Mouse (Mus musculus) liver, embryonic 16.5 days (tissue): ENCODE data around the gene Mcm10. TPM values are rescaled to one million over a fixed set of nuclear protein-coding genes. Genes with fewer than 3 reads are reported as not detected.

Experiments used
- ATAC-seq: fragments of 200-750 bp; cut with Nextera tagmentation; 2 replicates; pipeline ENCODE4 v1.8.0; 2017; ENCODE audit warnings: low read depth, mild to moderate bottlenecking, moderate number of reproducible peaks, moderate library complexity
- H3K27ac ChIP-seq: fragments of 300-500 bp; sonication (generic); 2 replicates; pipeline ENCODE4 v1.5.1; 2014; ENCODE audit warnings: mild to moderate bottlenecking, low read length
- H3K27me3 ChIP-seq: fragments of 300-500 bp; sonication (generic); 2 replicates; pipeline ENCODE4 v1.6.1; 2014; ENCODE audit warnings: low read depth, low read length, mixed read lengths; ENCODE audit not compliant: control insufficient read depth, insufficient read depth
- H3K36me3 ChIP-seq: fragments of 300-500 bp; sonication (generic); 2 replicates; pipeline ENCODE4 v1.6.1; 2014; ENCODE audit warnings: mild to moderate bottlenecking; ENCODE audit not compliant: control insufficient read depth, insufficient read depth
- H3K4me1 ChIP-seq: fragments of 300-500 bp; sonication (generic); 2 replicates; pipeline ENCODE4 v1.6.1; 2014; ENCODE audit warnings: low read depth, low read length, mixed read lengths; ENCODE audit not compliant: control insufficient read depth
- H3K4me2 ChIP-seq: fragments of 300-500 bp; sonication (generic); 2 replicates; pipeline ENCODE4 v1.6.1; 2014; ENCODE audit warnings: low read depth, low read length, mixed read lengths
- H3K4me3 ChIP-seq: fragments of 300-500 bp; sonication (generic); 2 replicates; pipeline ENCODE4 v1.5.1; 2014; ENCODE audit warnings: low read depth, mild to moderate bottlenecking, low read length
- H3K9ac ChIP-seq: fragments of 300-500 bp; sonication (generic); 2 replicates; pipeline ENCODE4 v1.6.1; 2014; ENCODE audit warnings: low read depth, low read length
- H3K9me3 ChIP-seq: fragments of 300-500 bp; sonication (generic); replicated peaks from 2 replicates; pipeline ENCODE4 v1.6.1; 2016; ENCODE audit warnings: low read length; ENCODE audit not compliant: control insufficient read depth
- whole genome bisulfite sequencing: fragments of 180-500 bp; shearing (Covaris S2); extraction: QIAGEN DNeasy Blood & Tissue Kit; methylation state at CpG from one replicate; pipeline ENCODE4 v1.1.7; 2014; ENCODE audit not compliant: insufficient replicate concordance; 5-methylcytosine and 5-hydroxymethylcytosine counted together
- polyA plus RNA-seq: library from polyadenylated mRNA; unstranded; fragments of >200 nt; fragmentation: Nextera tagmentation; extraction: Ambion mirVana; gene quantifications from 2 replicates; pipeline ENCODE4 v1.2.1, GENCODE M21; 2015

The Mcm10 gene
- polyA plus RNA-seq, 1 experiment from 2014 or later, result 29.8 TPM

DNA sequence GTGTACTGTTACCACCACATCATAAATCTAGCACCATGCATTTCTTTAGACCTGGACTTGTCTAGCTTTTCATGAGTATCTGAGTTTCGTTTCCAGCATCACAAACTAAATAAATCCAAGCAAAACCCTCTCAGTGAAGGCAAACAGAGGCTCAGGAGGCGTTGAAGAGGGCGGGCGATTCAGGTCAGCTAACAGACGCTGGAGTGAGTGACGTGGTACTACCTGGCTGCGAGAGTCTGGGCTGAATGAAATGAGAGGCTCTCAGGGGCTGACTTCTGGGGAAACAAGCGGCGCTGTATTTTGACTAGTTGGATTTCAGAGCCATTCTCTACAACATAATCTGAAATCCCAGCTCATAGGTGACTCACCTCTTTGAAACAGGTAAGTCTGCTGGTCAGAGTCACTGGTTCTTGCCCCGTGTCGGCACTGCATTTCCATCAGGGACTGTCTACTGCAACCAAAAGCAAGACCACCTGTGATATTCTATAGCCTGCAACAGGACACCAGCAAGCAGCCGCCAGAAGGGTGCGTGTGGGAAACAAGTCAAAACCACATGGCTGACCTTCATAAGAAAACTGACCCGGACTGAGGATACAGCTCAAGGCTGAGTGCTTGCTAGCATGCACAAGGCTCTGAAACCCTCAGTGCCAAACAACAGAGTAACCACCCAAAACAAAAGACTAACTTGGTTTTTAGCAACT, 11.3 kb upstream of the Mcm10 start:
- 69% methylated on average over 14 of the region's 14 CpGs for WGBS
- no peak for ATAC-seq
- Histone ChIP-seq H3K9me3 (no peaks in the 10 kb centered on the region), H3K27me3 (no peaks in the 10 kb centered on the region), H3K27ac (no peak overlapping the region), H3K4me3 (no peak overlapping the region), H3K4me1 (peaks cover 3% of the 10 kb centered on the region), H3K9ac (no peak overlapping the region), H3K36me3 (peaks cover 15% of the 10 kb centered on the region), H3K4me2 (no peak overlapping the region)

DNA sequence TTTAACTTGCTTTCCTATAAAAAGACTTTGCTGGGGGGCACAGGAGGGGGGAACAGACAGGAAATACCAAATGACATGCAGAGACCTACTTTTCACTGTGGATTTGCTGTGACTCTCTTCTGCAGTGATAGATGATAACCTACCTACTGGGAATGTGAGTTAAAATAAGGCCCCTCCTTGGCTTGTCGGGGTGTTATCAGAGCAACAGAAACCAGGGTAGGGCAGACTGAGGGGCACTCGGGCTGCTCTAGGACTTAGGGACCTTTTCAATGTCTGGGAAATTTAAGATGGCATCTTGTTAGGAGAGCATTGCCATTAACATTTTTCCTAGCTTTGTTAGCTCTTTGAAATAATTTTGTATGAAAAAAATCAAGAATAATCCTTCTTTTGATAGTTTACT, 10.7 kb upstream of the Mcm10 start:
- no peaks in the 10 kb centered on the region for H3K9me3 ChIP-seq
- 11% methylated on average over 2 of the region's 2 CpGs for WGBS
- H3K36me3 ChIP-seq, result peaks cover 13% of the 10 kb centered on the region
- H3K27me3 ChIP-seq, result no peaks in the 10 kb centered on the region
- no peak overlapping the region for H3K4me2 ChIP-seq
- 0 out of 2 replicates have a peak, but pooled peaks have one; percentile 47 for ATAC-seq
- H3K9ac ChIP-seq, result no peak overlapping the region
- peaks cover 3% of the 10 kb centered on the region for H3K4me1 ChIP-seq
- H3K27ac ChIP-seq, result no peak overlapping the region
- H3K4me3 ChIP-seq, result no peak overlapping the region

DNA sequence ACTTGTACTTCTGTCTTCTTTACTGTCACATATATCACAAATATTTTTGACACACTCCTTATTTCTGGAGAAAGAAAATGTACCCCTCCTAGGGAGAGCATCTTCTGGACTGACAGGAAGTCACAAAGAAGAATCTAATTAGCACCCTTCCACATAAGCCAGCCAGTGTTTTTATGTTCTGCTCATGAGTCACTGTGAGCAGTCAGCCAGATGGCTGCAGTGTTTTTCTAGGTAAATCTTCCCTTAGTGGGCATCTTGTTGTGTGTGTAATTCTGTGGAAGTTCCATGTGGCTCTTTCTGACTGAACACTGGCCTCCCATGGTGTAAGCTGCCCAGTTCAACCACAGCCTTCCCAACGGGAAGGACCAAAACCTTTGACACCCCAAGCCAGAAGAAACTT, 7.1 kb upstream of the Mcm10 start:
- Histone ChIP-seq H3K9ac (no peak overlapping the region), H3K9me3 (no peaks in the 10 kb centered on the region), H3K4me1 (peaks cover 3% of the 10 kb centered on the region), H3K36me3 (peaks cover 3% of the 10 kb centered on the region), H3K4me2 (no peak overlapping the region), H3K27me3 (no peaks in the 10 kb centered on the region), H3K27ac (no peak overlapping the region), H3K4me3 (no peak overlapping the region)
- no peak for ATAC-seq
- WGBS, result 52% methylated on average over 1 of the region's 1 CpGs

DNA sequence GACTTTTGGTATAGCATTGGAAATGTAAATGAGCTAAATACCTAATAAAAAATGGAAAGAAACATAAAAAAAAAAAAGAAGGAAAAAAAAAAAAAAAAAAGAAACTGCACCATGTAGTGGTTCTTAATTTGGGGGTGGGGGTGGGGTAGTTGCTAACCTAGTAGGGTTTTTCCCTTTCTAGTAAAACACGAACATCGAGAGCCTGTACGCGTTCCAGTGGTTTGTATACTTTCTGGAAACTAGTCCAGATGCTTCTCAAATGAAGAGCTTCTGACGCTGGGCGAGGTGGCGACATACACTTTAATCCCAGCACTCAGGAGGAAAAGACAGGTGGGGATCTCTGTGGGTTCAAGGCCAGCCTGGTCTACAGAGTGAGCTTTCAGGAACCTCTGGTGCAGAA, 4.3 kb upstream of the Mcm10 start:
- no peak overlapping the region for H3K27ac ChIP-seq
- H3K4me3 ChIP-seq, result no peak overlapping the region
- ATAC-seq, result no peak
- peaks cover 3% of the 10 kb centered on the region for H3K36me3 ChIP-seq
- no peak overlapping the region for H3K4me2 ChIP-seq
- no peaks in the 10 kb centered on the region for H3K27me3 ChIP-seq
- no peak overlapping the region for H3K9ac ChIP-seq
- no peaks in the 10 kb centered on the region for H3K9me3 ChIP-seq
- 91% methylated on average over 7 of the region's 7 CpGs for WGBS
- H3K4me1 ChIP-seq, result peaks cover 4% of the 10 kb centered on the region

DNA sequence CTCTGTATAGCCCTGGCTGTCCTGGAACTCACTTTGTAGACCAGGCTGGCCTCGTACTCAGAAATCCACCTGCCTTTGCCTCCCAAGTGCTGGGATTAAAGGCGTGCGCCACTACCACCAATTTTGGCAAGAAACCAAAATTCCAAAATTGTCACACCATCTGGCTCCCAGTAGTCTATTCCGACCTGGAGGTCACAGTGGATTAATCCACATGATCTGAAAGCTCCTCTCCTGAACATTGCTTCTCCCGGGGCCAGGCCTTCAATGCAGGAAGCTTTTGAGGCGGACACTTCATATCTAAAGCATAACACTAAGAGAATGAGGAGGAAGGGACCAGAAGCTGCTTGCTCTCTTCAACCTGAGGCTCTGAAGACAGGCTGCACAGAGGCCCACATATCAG, 2.9 kb upstream of the Mcm10 start:
- WGBS, result 74% methylated on average over 6 of the region's 6 CpGs
- no peak for ATAC-seq
- no peak overlapping the region for H3K4me3 ChIP-seq

DNA sequence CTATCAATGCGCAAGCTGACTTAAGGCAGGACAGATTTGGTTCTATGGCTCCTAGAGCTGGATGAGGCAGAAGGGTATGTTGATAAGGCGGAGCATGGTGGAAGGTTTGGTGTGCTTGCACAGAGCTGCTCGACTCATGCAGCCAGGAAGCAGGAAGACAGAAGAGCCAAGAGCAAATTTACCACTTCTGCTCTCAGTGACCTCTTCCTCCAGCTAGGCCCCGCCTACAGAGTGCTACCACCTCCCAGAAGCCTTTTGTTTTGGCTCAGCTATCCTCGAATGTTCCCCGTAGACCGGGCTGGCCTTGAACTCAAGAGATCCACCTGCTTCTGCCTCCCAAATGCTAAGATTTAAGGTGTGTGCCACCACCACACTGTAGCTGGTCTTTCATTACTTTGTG, 2.0 kb upstream of the Mcm10 start:
- Histone ChIP-seq H3K9me3 (no peaks in the 10 kb centered on the region), H3K27me3 (no peaks in the 10 kb centered on the region), H3K36me3 (peaks cover 3% of the 10 kb centered on the region; the same call in 1 of the 2 replicates), H3K9ac (no peak overlapping the region), H3K27ac (no peak overlapping the region), H3K4me1 (peaks cover 14% of the 10 kb centered on the region), H3K4me3 (no peak overlapping the region), H3K4me2 (no peak overlapping the region)
- WGBS, result 45% methylated on average over 7 of the region's 7 CpGs
- no peak for ATAC-seq

More for the DNA sequence above, 2.9 kb upstream of the Mcm10 start:
- no peaks in the 10 kb centered on the region; the same call in 1 of the 2 replicates for H3K36me3 ChIP-seq
- no peak overlapping the region for H3K27ac ChIP-seq
- no peak overlapping the region for H3K4me2 ChIP-seq
- no peaks in the 10 kb centered on the region for H3K9me3 ChIP-seq
- peaks cover 14% of the 10 kb centered on the region for H3K4me1 ChIP-seq
- H3K9ac ChIP-seq, result no peak overlapping the region
- H3K27me3 ChIP-seq, result no peaks in the 10 kb centered on the region

DNA sequence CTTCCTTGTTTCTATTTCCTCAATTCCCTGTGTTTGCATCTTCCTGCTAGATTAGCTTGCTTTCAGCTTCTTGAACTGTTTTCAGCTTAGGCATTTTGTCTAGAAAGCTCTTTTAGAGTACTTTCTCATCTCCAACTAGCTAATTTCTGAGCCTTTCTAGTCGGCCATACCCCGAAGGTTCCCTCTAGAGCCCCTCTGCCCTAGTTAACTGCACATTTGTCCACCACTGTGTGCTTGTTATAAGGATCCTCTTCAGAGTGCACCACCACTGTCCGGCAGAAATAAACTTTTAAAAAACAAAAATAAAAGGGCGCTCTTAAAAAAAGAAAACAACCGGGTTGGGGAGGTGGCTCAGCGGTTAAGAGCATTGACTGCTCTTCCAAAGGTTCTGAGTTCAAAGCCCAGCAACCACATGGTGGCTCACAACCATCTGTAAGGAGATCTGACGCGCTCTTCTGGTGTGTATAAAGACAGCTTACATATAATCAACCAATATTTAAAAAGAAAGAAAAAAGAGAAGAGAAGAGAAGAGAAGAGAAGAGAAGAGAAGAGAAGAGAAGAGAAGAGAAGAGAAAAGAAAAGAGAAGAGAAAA, 597 bp downstream of the Mcm10 start:
- no peaks in the 10 kb centered on the region for H3K9me3 ChIP-seq
- peak overlapping the region; percentile 76 for H3K9ac ChIP-seq
- peaks cover 15% of the 10 kb centered on the region for H3K36me3 ChIP-seq
- H3K4me2 ChIP-seq, result peak overlapping the region; percentile 61
- no peak; the same call in 1 of the 2 replicates for ATAC-seq
- WGBS, result 6% methylated on average over 8 of the region's 8 CpGs
- peak overlapping the region; percentile 93 for H3K4me3 ChIP-seq
- peak overlapping the region; percentile 50; the same call in 1 of the 2 replicates for H3K27ac ChIP-seq
- no peaks in the 10 kb centered on the region for H3K27me3 ChIP-seq
- H3K4me1 ChIP-seq, result peaks cover 14% of the 10 kb centered on the region

DNA sequence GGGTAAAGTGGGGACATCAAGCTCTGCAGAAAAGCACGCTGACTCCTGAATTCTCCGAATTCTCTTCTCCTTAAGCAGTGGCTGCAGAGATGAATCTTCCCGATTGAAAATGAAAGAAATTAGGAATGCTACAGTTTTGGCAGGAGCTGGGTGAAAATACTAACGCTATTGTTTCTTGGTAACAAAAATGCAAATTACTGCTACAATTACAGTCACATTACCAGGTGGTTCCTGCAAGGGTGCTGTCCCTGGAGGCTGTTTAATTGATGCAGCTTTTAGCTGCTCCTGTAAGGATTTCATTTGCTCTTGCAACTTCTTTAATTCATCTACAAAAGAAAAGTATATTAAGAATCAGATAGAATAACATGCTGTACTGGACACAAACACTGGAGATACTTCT, 5.5 kb downstream of the Mcm10 start:
- no peak for ATAC-seq
- Histone ChIP-seq H3K9ac (no peak overlapping the region), H3K4me2 (no peak overlapping the region), H3K4me3 (no peak overlapping the region), H3K9me3 (no peaks in the 10 kb centered on the region), H3K27ac (no peak overlapping the region), H3K4me1 (peaks cover 10% of the 10 kb centered on the region), H3K27me3 (no peaks in the 10 kb centered on the region), H3K36me3 (peaks cover 54% of the 10 kb centered on the region)
- 92% methylated on average over 4 of the region's 4 CpGs for WGBS

DNA sequence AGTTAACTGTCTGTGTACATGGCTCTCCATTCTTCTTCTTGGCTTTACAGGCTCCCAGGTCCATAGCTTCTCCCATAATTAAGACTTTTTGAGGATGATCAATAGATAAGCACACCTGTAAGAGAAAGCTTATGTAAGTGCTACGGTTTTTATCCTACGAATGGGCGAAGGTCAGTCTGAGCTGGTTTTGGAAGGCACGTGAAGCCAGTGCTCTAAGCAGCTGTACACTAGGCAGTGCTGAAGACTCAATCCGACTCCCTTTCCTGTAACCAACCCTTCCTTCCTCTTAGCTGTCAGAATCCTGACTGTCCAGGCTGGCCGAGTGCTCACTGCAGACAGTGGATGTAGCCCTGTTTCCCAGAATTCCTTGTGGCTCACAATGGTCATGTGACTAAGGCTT, 11.3 kb downstream of the Mcm10 start:
- Histone ChIP-seq H3K27ac (no peak overlapping the region), H3K36me3 (peaks cover 74% of the 10 kb centered on the region), H3K27me3 (no peaks in the 10 kb centered on the region), H3K4me2 (no peak overlapping the region), H3K9me3 (no peaks in the 10 kb centered on the region), H3K4me1 (no peaks in the 10 kb centered on the region), H3K9ac (no peak overlapping the region), H3K4me3 (no peak overlapping the region)
- WGBS, result 82% methylated on average over 6 of the region's 6 CpGs
- ATAC-seq, result no peak
